Mouse (Mus musculus) midbrain, embryonic 13.5 days (tissue): Measurements from ENCODE around the gene Rbm5. TPM values are rescaled to one million over a fixed set of nuclear protein-coding genes. Genes with fewer than 3 reads are reported as not detected.
A peak's percentile ranks its signal among the peaks of the same experiment; 100 is the strongest.

ENCODE experiments used
- ATAC-seq: fragments of 200-750 bp; cut with Nextera tagmentation; 2 replicates; pipeline ENCODE4 v1.8.0; 2017; ENCODE audit warnings: mild to moderate bottlenecking, moderate TSS enrichment, moderate library complexity
- H3K27ac ChIP-seq: fragments of 300-500 bp; sonication (generic); 2 replicates; pipeline ENCODE4 v1.5.1; 2015; ENCODE audit warnings: inconsistent platforms, mild to moderate bottlenecking, moderate library complexity
- H3K27me3 ChIP-seq: fragments of 300-500 bp; sonication (generic); 2 replicates; pipeline ENCODE4 v1.6.1; 2015; ENCODE audit warnings: mild to moderate bottlenecking, inconsistent platforms
- H3K36me3 ChIP-seq: fragments of 300-500 bp; sonication (generic); 2 replicates; pipeline ENCODE4 v1.6.1; 2015; ENCODE audit warnings: mild to moderate bottlenecking, inconsistent platforms
- H3K4me1 ChIP-seq: fragments of 300-500 bp; sonication (generic); replicated peaks from 2 replicates; pipeline ENCODE4 v1.6.1; 2015; ENCODE audit warnings: inconsistent platforms
- H3K4me2 ChIP-seq: fragments of 300-500 bp; sonication (generic); replicated peaks from 2 replicates; pipeline ENCODE4 v1.6.1; 2015; ENCODE audit warnings: moderate library complexity, mild to moderate bottlenecking, inconsistent platforms
- H3K4me3 ChIP-seq: fragments of 300-500 bp; sonication (generic); replicated peaks from 2 replicates; pipeline ENCODE4 v1.5.1; 2015; ENCODE audit warnings: mild to moderate bottlenecking, inconsistent platforms
- H3K9ac ChIP-seq: fragments of 300-500 bp; sonication (generic); replicated peaks from 2 replicates; pipeline ENCODE4 v1.6.1; 2015; ENCODE audit warnings: mild to moderate bottlenecking, inconsistent platforms
- H3K9me3 ChIP-seq: fragments of 300-500 bp; sonication (generic); 2 replicates; pipeline ENCODE4 v1.6.1; 2016; ENCODE audit warnings: mild to moderate bottlenecking, inconsistent platforms
- WGBS: fragments of 180-500 bp; shearing (Covaris S2); methylation state at CpG from one replicate; pipeline ENCODE4 v1.1.7; 2015; 5-methylcytosine and 5-hydroxymethylcytosine counted together
- polyA plus RNA-seq: library from polyadenylated mRNA; unstranded; fragments of >200 nt; fragmentation: Nextera tagmentation; extraction: Ambion mirVana; gene quantifications from 2 replicates; pipeline ENCODE4 v1.2.1, GENCODE M21; 2015

The Rbm5 gene
- polyA plus RNA-seq, 1 experiment from 2014 or later = 315 TPM

GRCm38 (mm10) chr9:107709096-107709696 lies 61.6 kb downstream of the Rbm5 start:
- ATAC-seq = no peak; the same call in 1 of the 2 replicates
- Histone ChIP-seq H3K9ac (peak overlapping the region; percentile 98), H3K36me3 (peaks cover 13% of the 10 kb centered on the region), H3K4me1 (peaks cover 57% of the 10 kb centered on the region), H3K27ac (peak overlapping the region; percentile 94), H3K27me3 (0 out of 2 replicates have a peak, but pooled peaks cover 6% of the 10 kb centered on the region), H3K9me3 (no peaks in the 10 kb centered on the region), H3K4me3 (peak overlapping the region; percentile 88), H3K4me2 (peak overlapping the region; percentile 89)
- WGBS = under 1% methylated on average over 55 of the region's 55 CpGs

DNA sequence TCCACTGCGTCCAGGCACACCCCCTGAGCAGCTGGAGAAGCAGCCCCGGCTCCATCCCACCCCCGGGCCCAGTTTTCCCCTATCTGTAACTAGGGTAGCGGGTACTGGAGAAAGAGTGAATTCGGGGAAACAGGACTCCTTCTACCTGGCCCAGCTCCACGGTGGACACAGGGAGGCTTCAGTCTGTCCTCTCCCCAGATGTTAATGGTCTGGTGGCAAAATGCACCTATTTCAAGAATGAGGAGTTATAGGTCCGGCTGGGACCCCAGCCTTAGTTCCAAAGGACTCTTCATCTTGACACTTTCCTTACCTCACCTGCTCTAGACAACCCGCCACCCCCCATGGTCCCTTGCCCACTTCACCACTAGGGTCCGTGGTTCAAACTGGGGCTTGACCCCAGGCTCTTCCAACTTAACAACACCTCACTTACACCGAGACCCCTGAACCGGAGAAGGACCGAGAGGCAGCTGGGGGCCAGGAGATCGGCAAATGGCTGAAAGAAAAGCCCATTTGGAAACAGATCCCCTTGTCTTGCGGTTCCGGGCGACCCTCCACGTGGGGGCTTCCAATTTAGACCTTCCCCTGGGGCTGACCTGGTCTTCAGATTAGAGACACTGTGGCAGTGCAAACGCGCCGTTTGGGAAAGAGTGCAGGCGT lies 62.2 kb downstream of the Rbm5 start:
- H3K9me3 ChIP-seq = no peaks in the 10 kb centered on the region
- H3K27me3 ChIP-seq = 0 out of 2 replicates have a peak, but pooled peaks cover 6% of the 10 kb centered on the region
- H3K4me3 ChIP-seq = peak overlapping the region; percentile 88
- peaks cover 19% of the 10 kb centered on the region for H3K36me3 ChIP-seq
- peak overlapping the region; percentile 98 for H3K9ac ChIP-seq
- peak overlapping the region; percentile 94 for H3K27ac ChIP-seq
- H3K4me1 ChIP-seq = peaks cover 61% of the 10 kb centered on the region
- WGBS = 4% methylated on average over 21 of the region's 21 CpGs
- no peak for ATAC-seq
- H3K4me2 ChIP-seq = peak overlapping the region; percentile 89

DNA sequence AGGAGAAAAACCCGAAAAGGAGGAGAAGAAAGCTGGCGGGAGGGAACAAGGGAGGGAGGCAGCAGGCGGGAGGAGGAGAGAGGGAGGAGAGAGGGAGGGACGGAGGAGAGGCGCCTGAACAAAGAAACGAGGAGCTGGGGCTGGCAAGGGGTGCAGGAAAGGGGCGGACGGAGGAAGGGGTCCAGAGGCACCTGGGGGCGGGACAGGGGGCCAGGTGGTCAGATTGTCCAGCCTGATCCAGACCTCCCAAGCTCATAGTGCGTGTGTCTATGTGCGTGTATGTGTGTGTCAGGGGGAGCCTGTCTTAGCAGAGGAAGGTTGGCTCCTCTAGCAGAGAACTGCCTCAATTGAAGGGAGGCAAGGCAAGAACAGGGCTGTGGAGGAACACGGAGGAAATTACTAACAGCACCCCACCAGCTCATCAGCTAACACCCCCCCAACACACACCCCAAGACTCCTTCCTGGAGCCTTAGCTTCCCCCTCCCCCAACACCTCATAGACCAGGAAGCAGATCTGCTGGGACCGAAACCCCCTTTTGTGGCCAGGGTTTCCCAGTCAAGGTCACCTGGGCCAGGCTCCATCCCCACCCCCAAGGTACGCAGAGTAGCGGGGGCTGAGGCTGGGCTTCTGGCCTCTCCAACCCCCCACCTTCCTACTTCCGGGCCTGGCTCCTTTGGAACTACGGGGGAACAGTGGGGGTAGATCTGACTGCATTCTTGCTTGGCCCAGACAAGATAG lies 62.9 kb downstream of the Rbm5 start:
- Histone ChIP-seq H3K27ac (peak overlapping the region; percentile 94), H3K4me2 (peak overlapping the region; percentile 89), H3K36me3 (peaks cover 26% of the 10 kb centered on the region), H3K9me3 (no peaks in the 10 kb centered on the region), H3K27me3 (0 out of 2 replicates have a peak, but pooled peaks cover 6% of the 10 kb centered on the region), H3K4me1 (peaks cover 68% of the 10 kb centered on the region), H3K9ac (peak overlapping the region; percentile 98), H3K4me3 (peak overlapping the region; percentile 88)
- 2% methylated on average over 17 of the region's 17 CpGs for whole genome bisulfite sequencing
- peak; percentile 10; the same call in 1 of the 2 replicates for ATAC-seq

GRCm38 (mm10) chr9:107706781-107707211 lies 64.0 kb downstream of the Rbm5 start:
- peaks cover 77% of the 10 kb centered on the region for H3K4me1 ChIP-seq
- H3K27ac ChIP-seq = peak overlapping the region; percentile 94
- H3K4me3 ChIP-seq = peak overlapping the region; percentile 88
- 0 out of 2 replicates have a peak, but pooled peaks cover 4% of the 10 kb centered on the region for H3K27me3 ChIP-seq
- H3K4me2 ChIP-seq = peak overlapping the region; percentile 89
- ATAC-seq = no peak
- H3K9ac ChIP-seq = peak overlapping the region; percentile 98
- no peaks in the 10 kb centered on the region for H3K9me3 ChIP-seq
- 1% methylated on average over 14 of the region's 14 CpGs for WGBS
- peaks cover 33% of the 10 kb centered on the region for H3K36me3 ChIP-seq

DNA sequence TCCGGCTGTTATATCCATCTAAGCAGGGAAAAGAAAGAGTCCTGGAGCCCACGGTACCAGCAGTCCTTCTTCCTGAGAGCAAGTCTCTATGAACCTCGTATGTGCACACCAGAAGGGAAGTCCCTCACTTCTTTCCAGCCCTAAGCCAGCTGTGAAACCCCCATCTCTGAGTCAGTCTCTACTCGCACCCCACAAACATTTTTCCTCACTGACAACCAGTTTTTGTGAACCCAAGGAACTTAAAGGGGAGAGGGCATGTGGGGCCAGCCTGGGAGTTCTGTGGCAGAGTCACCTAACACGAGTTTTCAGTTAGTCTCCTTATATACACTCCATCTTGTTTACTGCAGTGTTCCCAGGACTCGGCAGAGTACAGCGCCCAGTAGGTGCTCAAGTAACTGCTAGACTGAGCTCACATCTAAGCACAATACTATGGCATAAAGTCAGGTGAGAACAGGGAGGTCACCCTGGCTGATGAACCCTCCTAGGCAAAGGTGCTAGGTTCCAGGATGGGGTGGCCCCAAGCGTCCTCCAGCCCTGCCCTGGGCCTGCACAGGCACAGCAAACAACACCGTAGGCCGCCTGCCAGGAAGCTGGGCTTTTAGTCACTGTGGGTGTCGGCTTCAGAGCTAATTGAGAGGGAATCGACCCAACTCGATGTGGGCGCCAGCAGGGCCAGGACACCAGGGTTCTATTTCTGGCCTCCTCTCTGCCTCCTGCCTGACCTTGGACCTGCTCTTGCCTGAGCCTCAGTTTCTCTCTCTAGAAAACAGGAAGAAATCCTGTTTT lies 67.3 kb downstream of the Rbm5 start:
- no peak overlapping the region for H3K4me2 ChIP-seq
- H3K36me3 ChIP-seq = peaks cover 44% of the 10 kb centered on the region
- 66% methylated on average over 14 of the region's 14 CpGs for WGBS
- H3K9me3 ChIP-seq = no peaks in the 10 kb centered on the region
- H3K4me1 ChIP-seq = peaks cover 97% of the 10 kb centered on the region
- no peak for ATAC-seq
- no peaks in the 10 kb centered on the region for H3K27me3 ChIP-seq
- no peak overlapping the region for H3K9ac ChIP-seq
- H3K27ac ChIP-seq = no peak overlapping the region
- no peak overlapping the region for H3K4me3 ChIP-seq

- Histone ChIP-seq H3K27me3 (no peaks in the 10 kb centered on the region), H3K4me2 (no peak overlapping the region), H3K9me3 (no peaks in the 10 kb centered on the region), H3K9ac (no peak overlapping the region; the same call in 1 of the 2 replicates), H3K27ac (0 out of 2 replicates have a peak overlapping the region, but pooled peaks have one; percentile 21), H3K4me1 (peaks cover 97% of the 10 kb centered on the region), H3K4me3 (no peak overlapping the region), H3K36me3 (peaks cover 44% of the 10 kb centered on the region)
- no peak for ATAC-seq
- 74% methylated on average over 3 of the region's 3 CpGs for WGBS
Observed at GRCm38 (mm10) chr9:107702606-107703185, 68.1 kb downstream of the Rbm5 start.

DNA sequence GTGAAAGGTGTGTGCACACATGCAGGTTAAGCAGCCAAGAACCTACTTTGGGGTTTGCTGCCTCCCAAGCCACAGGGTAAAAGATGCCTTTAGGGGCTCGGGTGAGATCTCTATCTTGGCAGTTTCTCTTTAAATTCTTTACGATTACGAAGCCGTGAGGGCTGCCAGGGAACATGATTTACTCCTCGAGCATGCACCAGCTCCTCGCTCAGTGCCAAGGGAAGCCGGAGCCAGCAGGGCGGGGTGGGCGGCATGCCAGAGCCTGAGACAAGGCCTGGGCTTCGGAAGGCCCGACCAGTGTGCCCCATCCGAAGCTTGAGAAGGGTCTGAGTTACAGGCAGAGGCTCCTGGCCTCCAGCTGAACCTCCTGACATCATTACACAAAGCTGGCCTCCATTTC lies 69.2 kb downstream of the Rbm5 start:
- 0 out of 2 replicates have a peak overlapping the region, but pooled peaks have one; percentile 2 for H3K9ac ChIP-seq
- H3K36me3 ChIP-seq = peaks cover 44% of the 10 kb centered on the region
- no peak overlapping the region for H3K4me2 ChIP-seq
- no peaks in the 10 kb centered on the region for H3K9me3 ChIP-seq
- H3K4me1 ChIP-seq = peaks cover 97% of the 10 kb centered on the region
- H3K4me3 ChIP-seq = no peak overlapping the region
- no peak for ATAC-seq
- WGBS = 67% methylated on average over 12 of the region's 12 CpGs
- H3K27ac ChIP-seq = peak overlapping the region; percentile 41; the same call in 1 of the 2 replicates
- H3K27me3 ChIP-seq = no peaks in the 10 kb centered on the region

DNA sequence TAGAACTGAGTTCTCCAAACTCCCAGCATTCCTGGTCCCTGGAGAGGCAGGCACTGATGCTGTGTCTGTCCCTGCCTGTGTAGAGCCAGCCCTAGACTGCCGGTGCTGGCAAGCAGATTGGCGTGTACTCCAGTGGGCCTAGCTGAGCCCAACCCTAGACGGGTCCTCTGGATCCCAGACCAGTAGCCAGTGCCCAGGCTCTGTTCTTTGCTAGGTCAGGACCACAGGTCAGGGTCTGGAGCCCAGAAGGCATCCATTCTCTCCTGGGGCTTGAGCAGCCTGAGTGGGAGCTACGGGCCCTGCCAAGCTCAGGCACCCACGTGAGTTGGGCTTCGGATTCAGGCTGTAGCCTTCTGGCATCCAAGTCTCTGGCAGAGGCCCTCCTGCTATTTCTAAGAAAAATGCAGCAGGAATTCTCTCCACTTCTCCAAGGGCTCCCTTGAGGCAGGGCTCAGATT lies 70.7 kb downstream of the Rbm5 start:
- Histone ChIP-seq H3K27ac (peak overlapping the region; percentile 54), H3K9me3 (no peaks in the 10 kb centered on the region), H3K4me1 (peaks cover 97% of the 10 kb centered on the region), H3K4me3 (no peak overlapping the region), H3K9ac (peak overlapping the region; percentile 52), H3K36me3 (peaks cover 44% of the 10 kb centered on the region), H3K4me2 (peak overlapping the region; percentile 40; the same call in 1 of the 2 replicates), H3K27me3 (no peaks in the 10 kb centered on the region)
- ATAC-seq = no peak
- WGBS = 38% methylated on average over 6 of the region's 6 CpGs

- Histone ChIP-seq H3K36me3 (peaks cover 40% of the 10 kb centered on the region), H3K27me3 (no peaks in the 10 kb centered on the region), H3K4me3 (0 out of 2 replicates have a peak overlapping the region, but pooled peaks have one; percentile 7), H3K9me3 (no peaks in the 10 kb centered on the region), H3K9ac (peak overlapping the region; percentile 52; the same call in 1 of the 2 replicates), H3K4me2 (peak overlapping the region; percentile 40), H3K4me1 (peaks cover 98% of the 10 kb centered on the region), H3K27ac (0 out of 2 replicates have a peak overlapping the region, but pooled peaks have one; percentile 54)
- WGBS = 7% methylated on average over 9 of the region's 9 CpGs
- ATAC-seq = no peak
Observed at GRCm38 (mm10) chr9:107699376-107699980, 71.3 kb downstream of the Rbm5 start.

GRCm38 (mm10) chr9:107698611-107699190 lies 72.1 kb downstream of the Rbm5 start:
- ATAC-seq = no peak
- Histone ChIP-seq H3K4me2 (peak overlapping the region; percentile 40), H3K27me3 (no peaks in the 10 kb centered on the region), H3K36me3 (peaks cover 32% of the 10 kb centered on the region), H3K9ac (peak overlapping the region; percentile 15), H3K9me3 (no peaks in the 10 kb centered on the region), H3K27ac (peak overlapping the region; percentile 48), H3K4me3 (peak overlapping the region; percentile 7; the same call in 1 of the 2 replicates), H3K4me1 (peaks cover 94% of the 10 kb centered on the region)
- 10% methylated on average over 14 of the region's 14 CpGs for WGBS
